Mouse (Mus musculus): ENCODE measurements around the gene Abcd1.

DNA sequence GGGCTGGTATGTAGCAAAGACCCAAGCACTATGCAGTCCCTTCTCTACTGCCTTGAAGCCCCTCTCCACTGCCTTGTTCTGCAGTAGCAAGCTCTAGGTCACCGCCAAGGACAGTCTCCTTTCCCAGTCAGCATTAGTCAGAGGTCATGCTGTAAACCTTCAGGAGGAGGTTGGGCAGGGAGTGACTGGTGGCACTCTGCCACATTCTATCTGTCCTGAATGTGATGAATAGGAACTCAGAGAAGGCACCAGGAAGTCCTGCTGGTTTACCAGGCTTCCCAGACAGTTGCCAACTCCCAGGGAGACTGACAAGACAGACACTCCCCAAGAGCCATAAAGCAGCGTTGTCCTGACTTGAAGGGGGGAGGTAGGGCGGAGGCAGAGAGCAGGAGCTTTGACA lies 30.8 kb upstream of the Abcd1 start:
- TF ChIP-seq GATA1 (IDR thresholded peaks at IDR 0.05; ENCODE audit: borderline replicate concordance, low read length) (no peak), FLI1 (IDR thresholded peaks at IDR 0.05; ENCODE audit: low read length) (no peak)
